Mouse (Mus musculus) limb, embryonic 14.5 days (tissue): ENCODE measurements at regions not wholly inside any gene's neighbourhood (a gene's known extent, or its start where the extent isn't known, plus 50 kb on each side); places are given as distances from the start of the nearest gene placed in this dataset.

Source experiments
- ATAC-seq: fragments of 200-750 bp; cut with Nextera tagmentation; 2 replicates; pipeline ENCODE4 v1.8.0; 2017; ENCODE audit warnings: low read depth, moderate number of reproducible peaks, moderate TSS enrichment; ENCODE audit not compliant: low FRiP score
- DNase-seq: peaks from one replicate; pipeline ENCODE4 v3.0.0-alpha.2; 2015; ENCODE audit warnings: low spot score
- H3K27ac ChIP-seq: fragments of 300-500 bp; sonication (generic); replicated peaks from 2 replicates; pipeline ENCODE4 v1.5.1; 2014; ENCODE audit warnings: low read depth, mild to moderate bottlenecking, low read length, moderate library complexity, mixed read lengths
- H3K27me3 ChIP-seq: fragments of 300-500 bp; sonication (generic); 2 replicates; pipeline ENCODE4 v1.6.1; 2014; ENCODE audit warnings: low read length, mixed read lengths; ENCODE audit not compliant: control insufficient read depth, insufficient read depth
- H3K36me3 ChIP-seq: fragments of 300-500 bp; sonication (generic); 2 replicates; pipeline ENCODE4 v1.6.1; 2014; ENCODE audit warnings: mild to moderate bottlenecking, low read length, moderate library complexity, mixed read lengths; ENCODE audit not compliant: control insufficient read depth, insufficient read depth
- H3K4me1 ChIP-seq: fragments of 300-500 bp; sonication (generic); 2 replicates; pipeline ENCODE4 v1.6.1; 2014; ENCODE audit warnings: antibody characterized with exemption, low read length, mixed read lengths; ENCODE audit not compliant: control insufficient read depth, insufficient read depth
- H3K4me2 ChIP-seq: fragments of 300-500 bp; sonication (generic); replicated peaks from 2 replicates; pipeline ENCODE4 v1.6.1; 2014; ENCODE audit warnings: low read depth, mild to moderate bottlenecking, low read length, moderate library complexity; ENCODE audit not compliant: severe bottlenecking
- H3K4me3 ChIP-seq: fragments of 300-500 bp; sonication (generic); replicated peaks from 2 replicates; pipeline ENCODE4 v1.5.1; 2014; ENCODE audit warnings: low read length
- H3K9ac ChIP-seq: fragments of 300-500 bp; sonication (generic); 2 replicates; pipeline ENCODE4 v1.6.1; 2014; ENCODE audit warnings: mild to moderate bottlenecking, low read depth, low read length, moderate library complexity; ENCODE audit not compliant: severe bottlenecking
- H3K9me3 ChIP-seq: fragments of 300-500 bp; sonication (generic); 2 replicates; pipeline ENCODE4 v1.6.1; 2016; ENCODE audit warnings: low read length; ENCODE audit not compliant: control insufficient read depth
- POLR2A ChIP-seq: fragments of 200-500 bp; IDR thresholded peaks from 2 replicates; pipeline ENCODE4 v1.8.0; 2012; ENCODE audit warnings: inconsistent platforms, mild to moderate bottlenecking, moderate library complexity, borderline replicate concordance; ENCODE audit not compliant: insufficient read depth, insufficient read length; ENCODE audit errors: extremely low read depth
- WGBS: fragments of 180-500 bp; shearing (Covaris S2); extraction: QIAGEN DNeasy Blood & Tissue Kit; methylation state at CpG from one replicate; pipeline ENCODE4 v1.1.7; 2014; 5-methylcytosine and 5-hydroxymethylcytosine counted together

GRCm38 (mm10) chr17:84129204-84129603, 58.5 kb downstream of the Zfp36l2 start:
- no peaks in the 10 kb centered on the region for H3K36me3 ChIP-seq
- no peak overlapping the region for H3K27ac ChIP-seq

GRCm38 (mm10) chr17:84128262-84128661, 59.5 kb downstream of the Zfp36l2 start:
- H3K36me3 ChIP-seq: no peaks in the 10 kb centered on the region
- no peaks in the 10 kb centered on the region for H3K27me3 ChIP-seq
- ATAC-seq (no peak), DNase-seq (no peak)
- no peak overlapping the region for H3K9ac ChIP-seq
- TF ChIP-seq POLR2A: no peak
- H3K27ac ChIP-seq: no peak overlapping the region
- WGBS: 87% methylated on average over 5 of the region's 5 CpGs
- H3K4me1 ChIP-seq: peaks cover 3% of the 10 kb centered on the region; the same call in 1 of the 2 replicates
- H3K4me2 ChIP-seq: no peak overlapping the region
- no peaks in the 10 kb centered on the region for H3K9me3 ChIP-seq
- H3K4me3 ChIP-seq: no peak overlapping the region

More at GRCm38 (mm10) chr17:84129204-84129603, 58.5 kb downstream of the Zfp36l2 start:
- ATAC-seq: no peak
- Histone ChIP-seq H3K9ac (no peak overlapping the region), H3K4me1 (peaks cover 3% of the 10 kb centered on the region; the same call in 1 of the 2 replicates), H3K27me3 (no peaks in the 10 kb centered on the region), H3K4me3 (no peak overlapping the region), H3K4me2 (no peak overlapping the region), H3K9me3 (no peaks in the 10 kb centered on the region)
- no peak for TF ChIP-seq POLR2A
- 71% methylated on average over 12 of the region's 13 CpGs for WGBS
- DNase-seq: no peak

DNA sequence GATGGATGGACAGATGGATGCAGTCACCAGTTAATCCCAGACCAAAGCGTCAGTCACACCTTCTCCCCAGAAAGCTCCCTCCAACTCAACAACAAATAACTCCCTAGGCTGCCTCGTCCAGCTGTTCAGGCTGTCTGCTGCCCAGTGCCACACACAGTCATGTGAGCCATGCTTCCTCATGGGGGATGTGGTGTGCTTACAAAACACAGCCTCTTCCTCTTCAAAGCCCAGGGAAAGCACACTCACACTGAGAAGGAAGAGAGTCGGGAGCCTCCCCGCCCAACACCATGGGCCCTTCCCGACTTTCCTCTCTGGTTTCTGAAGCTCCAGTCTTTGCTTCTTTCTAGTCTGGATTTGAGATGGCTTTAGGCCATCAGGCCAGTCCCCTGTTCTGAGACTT, 61.6 kb downstream of the Zfp36l2 start:
- ATAC-seq: no peak
- H3K36me3 ChIP-seq: no peaks in the 10 kb centered on the region
- no peak for TF ChIP-seq POLR2A
- no peak overlapping the region for H3K4me3 ChIP-seq
- no peak overlapping the region for H3K4me2 ChIP-seq
- no peaks in the 10 kb centered on the region for H3K27me3 ChIP-seq
- H3K4me1 ChIP-seq: peaks cover 3% of the 10 kb centered on the region; the same call in 1 of the 2 replicates
- no peaks in the 10 kb centered on the region for H3K9me3 ChIP-seq
- H3K9ac ChIP-seq: no peak overlapping the region
- H3K27ac ChIP-seq: no peak overlapping the region
- no peak for DNase-seq
- WGBS: 70% methylated on average over 5 of the region's 5 CpGs

- TF ChIP-seq POLR2A: no peak
- Histone ChIP-seq H3K4me2 (no peak overlapping the region), H3K4me1 (peaks cover 3% of the 10 kb centered on the region; the same call in 1 of the 2 replicates), H3K4me3 (no peak overlapping the region), H3K9ac (no peak overlapping the region), H3K9me3 (no peaks in the 10 kb centered on the region), H3K27ac (peak overlapping the region; percentile 26; the same call in 1 of the 2 replicates), H3K36me3 (no peaks in the 10 kb centered on the region), H3K27me3 (no peaks in the 10 kb centered on the region)
- no peak for DNase-seq
- ATAC-seq: no peak
- 64% methylated on average over 2 of the region's 2 CpGs for WGBS
Observed at GRCm38 (mm10) chr17:84123161-84123560, 64.6 kb downstream of the Zfp36l2 start.

DNA sequence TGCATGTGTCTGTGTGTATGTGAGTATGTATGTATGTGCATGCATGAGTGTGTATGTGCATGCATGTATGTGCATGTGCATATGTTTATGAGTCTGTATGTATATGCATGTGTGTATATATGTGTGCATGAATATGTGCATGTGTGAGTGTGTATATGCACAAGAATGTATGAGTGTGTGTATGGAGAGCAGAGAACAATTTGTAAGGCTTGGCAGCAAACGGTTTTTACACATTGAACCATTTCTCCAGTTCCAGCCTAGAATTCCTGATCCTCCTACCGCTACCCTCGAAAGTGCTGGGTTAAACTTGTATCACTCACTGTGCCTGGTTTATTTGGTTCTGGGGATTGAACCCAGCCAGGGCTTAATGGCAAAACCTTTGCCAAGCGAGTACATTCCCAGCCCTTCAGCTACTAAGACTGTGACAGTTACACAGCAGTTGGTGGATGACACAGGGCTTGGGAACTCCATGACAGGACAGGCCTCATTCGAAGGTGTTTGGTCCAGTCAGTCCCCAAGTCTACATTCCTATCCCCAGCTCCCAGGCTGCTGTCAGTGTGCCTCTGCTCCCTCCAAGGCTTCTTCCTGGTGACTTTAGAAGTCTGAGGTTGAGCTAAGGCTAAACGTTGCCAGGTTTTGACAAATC, 65.1 kb downstream of the Zfp36l2 start:
- WGBS: 56% methylated on average over 6 of the region's 6 CpGs

More for the DNA sequence above, 65.1 kb downstream of the Zfp36l2 start:
- peak overlapping the region; percentile 26; the same call in 1 of the 2 replicates for H3K27ac ChIP-seq
- DNase-seq: no peak
- peaks cover 7% of the 10 kb centered on the region; the same call in 1 of the 2 replicates for H3K4me1 ChIP-seq
- no peak for TF ChIP-seq POLR2A
- no peaks in the 10 kb centered on the region for H3K36me3 ChIP-seq
- no peak overlapping the region for H3K4me3 ChIP-seq
- no peaks in the 10 kb centered on the region for H3K27me3 ChIP-seq
- ATAC-seq: no peak
- no peaks in the 10 kb centered on the region for H3K9me3 ChIP-seq
- H3K9ac ChIP-seq: no peak overlapping the region
- H3K4me2 ChIP-seq: no peak overlapping the region
